Mouse (Mus musculus) cerebellum, adult 11-12 months (tissue): ENCODE data around the gene Siah3.
A peak's percentile ranks its signal among the peaks of the same experiment; 100 is the strongest.

Experiments
- DNase-seq: peaks from one replicate; pipeline ENCODE4 v3.0.0; 2022

Siah3 gene

DNA sequence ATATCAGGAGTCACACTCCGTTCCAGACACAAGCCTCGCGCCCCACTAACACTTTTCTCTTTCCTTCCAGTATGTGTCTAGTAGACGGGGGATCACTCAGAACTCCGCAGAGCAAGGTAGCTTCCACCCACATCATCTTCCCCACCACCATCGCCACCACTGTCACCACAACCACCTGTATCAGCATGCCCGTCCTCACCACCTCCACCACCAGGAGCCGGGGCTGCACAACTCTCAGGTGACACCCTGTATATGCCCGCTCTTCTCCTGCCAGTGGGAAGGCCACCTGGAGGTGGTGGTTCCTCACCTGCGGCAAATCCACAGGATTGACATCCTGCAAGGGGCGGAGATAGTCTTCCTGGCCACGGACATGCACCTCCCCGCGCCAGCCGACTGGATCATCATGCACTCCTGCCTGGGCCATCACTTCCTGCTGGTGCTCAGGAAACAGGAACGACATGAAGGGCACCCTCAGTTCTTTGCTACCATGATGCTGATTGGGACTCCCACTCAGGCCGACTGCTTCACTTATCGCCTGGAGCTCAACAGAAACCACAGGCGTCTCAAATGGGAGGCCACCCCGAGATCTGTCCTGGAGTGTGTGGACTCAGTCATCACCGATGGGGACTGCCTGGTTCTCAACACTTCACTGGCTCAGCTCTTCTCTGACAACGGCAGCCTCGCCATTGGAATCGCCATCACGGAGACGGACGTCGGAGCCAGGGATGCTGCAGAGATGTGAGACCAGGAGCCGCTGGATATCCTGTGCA lies 69.8 kb downstream of the Siah3 start:
- DNase-seq, result peak; percentile 12

DNA sequence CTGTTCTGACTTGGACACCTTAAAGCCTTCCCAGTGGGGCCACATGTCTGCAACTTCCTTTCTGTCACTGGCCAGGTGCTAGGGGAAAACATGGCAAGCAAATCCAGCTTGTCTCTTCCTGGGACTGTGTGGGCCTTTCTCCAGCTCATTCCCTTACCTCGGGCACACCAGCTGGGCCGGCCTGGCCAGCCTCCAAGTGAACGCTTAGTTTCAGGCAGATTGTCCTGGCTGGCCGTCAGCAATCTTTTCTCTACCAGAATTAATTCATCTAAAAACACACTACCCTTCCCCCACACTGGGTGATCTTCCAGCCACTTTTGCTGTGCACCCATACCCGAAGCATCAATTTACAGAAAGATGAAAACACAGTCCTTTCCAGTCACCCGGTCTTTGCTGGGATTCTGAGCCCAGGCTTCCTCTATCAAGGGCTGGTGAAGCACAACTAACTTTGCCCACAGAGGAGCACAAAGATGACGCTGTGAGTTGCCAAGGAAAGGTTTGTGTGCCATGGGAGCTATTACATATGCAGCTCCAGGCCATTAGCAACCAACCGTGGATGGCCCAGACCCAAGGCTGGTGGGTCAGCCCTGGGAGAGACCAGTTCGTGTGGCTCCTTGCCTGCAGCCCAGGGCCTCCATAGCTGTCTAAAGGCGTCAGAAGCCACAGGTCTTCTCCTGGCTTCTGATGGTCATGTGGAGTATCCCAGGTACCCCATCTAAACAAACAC lies 71.8 kb downstream of the Siah3 start:
- peak; percentile 91 for DNase-seq

DNA sequence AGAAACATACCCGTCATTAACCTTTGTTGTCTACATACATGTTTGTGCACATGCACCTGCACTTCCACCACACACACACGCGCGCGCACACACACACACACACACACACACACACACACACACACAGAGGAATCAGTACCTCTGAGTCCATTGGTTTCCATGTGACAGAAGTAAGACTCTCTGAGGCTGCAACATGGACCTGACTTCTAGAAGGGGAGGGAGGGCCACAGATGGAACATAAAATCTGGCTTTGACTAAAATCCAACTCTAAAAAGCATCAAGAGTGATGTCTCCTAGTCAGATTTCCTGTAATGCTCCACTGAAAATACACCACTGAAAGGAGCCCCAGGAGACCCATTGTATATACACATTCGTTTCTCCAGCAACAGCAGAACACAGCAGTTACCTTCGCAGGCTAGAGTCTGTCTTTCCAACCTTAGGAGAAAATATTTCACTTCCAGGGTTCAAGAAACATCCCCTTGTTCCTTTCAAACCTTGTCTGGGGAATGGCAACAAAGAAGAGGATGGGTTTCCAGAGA lies 75.1 kb downstream of the Siah3 start:
- DNase-seq, result no peak

DNA sequence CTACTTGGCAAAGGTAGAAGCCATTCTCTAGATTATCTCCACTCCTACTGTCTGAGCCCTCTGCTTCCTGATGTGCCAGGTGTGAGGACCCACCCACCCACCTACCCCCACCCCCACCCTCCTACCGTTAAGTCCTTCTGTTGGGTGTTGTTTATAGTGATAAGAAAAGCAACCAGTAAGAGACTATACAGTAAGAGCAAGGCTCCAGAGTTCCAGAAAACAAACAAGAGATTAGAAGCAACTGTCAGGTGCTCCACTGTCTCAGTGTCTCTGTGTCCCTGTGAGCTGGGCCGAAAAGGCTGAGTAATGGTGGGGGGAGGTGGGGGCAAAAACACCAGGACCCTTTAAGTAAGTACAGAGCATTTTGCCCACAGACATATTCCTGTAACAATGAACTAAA lies 83.4 kb downstream of the Siah3 start:
- DNase-seq, result no peak

DNA sequence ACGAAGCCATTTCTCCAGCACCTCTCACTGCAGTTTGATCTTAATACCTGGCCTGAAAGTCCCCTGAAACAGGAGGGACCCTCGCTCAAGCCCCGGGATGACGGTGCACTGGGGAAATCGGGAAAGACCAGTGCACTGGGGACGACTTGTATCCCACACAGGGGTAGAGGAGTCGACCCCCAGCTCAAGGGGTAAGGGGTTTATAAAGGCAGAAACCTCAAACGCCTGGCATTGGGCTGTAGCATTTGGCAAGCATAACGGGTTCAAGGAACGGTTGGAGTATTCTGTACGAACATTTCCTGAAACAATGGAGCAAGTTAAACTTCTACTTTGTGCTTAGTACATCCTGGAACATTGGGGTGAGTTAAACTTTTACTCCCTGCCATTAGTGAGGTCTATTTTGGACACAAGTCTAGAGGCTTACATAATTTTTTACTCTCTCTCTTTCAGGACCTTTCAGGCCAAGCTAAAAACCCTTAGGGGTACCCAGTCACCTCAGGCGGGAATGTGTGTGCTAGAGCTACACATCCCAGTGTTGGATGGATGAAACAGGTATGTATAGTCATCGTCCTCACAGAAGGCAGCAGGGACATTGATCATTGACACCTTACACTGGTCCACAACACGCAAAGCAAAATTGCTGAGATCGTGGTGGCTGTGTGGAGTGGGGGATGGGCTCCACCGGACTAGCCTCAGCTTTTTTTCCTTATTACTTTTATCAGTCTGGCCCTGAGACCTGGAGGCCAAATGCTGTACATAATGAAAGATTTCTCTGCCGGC lies 84.6 kb downstream of the Siah3 start:
- no peak for DNase-seq

DNA sequence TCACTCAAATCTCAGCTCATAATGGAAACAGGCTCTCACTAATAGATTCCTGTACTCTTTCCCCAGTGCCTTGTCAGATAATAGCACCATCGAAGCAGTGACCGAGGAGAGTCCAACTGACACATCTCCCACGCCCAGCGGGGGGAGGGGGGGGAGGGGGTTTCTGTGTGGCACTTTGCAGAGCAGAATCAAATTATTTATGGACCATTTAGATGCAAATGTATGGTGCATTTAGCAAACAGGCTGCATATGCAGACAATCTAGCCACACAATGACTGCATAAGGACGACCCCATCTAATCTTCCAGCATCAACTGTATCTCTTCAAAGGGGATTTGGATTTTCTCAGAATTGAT lies 85.2 kb downstream of the Siah3 start:
- no peak for DNase-seq

DNA sequence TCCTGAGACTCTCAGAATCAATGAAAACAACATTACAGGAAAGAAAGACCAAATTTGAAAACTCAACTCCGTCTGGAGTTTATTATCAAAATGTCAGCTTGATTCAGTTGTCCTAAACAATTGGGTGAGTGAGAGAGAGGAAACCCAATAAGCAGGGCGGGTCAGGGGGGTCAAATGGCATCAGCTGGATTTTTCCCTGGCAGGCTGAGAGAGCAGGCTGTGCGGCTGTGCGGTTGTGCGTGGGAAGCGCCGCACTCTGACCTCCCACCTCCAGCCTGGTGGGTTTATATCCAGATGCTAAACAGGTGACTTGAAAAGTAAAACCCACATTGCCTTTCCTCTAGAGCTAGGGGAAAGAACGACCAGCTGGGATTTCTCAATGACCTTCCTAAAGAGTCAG lies 85.9 kb downstream of the Siah3 start:
- no peak for DNase-seq

DNA sequence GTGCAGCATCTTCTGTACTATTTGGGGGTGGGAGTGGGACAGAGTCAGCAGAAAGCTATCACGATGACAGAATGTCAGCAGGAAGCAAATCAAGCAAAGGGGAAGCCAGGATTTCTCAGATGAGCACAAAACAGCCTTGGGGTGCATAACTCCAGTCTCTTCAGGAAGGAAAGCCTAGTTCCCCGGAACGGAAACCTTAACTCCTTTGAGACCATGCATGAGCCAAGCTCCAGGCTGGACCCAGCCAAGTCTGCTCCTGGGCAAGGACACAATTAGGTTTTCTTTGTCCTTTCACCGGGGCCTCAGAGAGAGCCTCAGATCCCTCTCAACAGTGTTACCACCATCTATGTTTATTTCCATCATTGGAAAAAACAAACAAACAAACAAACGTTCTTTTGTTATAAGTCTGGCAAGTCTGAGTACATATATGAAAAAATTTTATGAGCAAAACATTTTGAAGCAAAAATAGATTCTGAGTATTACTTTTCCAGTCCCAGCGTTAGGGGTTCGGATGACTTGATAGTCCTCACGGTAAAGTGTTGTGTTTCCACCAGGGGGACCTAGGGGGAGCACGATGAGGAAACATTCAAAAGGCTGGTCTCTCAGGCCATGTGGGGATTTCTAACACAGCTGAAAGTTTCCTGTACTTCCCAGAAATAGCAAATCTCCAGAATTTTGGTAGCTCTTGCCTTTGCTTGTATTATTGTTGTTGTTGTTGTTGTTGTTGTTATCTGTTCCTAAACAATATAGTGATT lies 106.0 kb downstream of the Siah3 start:
- DNase-seq, result no peak

DNA sequence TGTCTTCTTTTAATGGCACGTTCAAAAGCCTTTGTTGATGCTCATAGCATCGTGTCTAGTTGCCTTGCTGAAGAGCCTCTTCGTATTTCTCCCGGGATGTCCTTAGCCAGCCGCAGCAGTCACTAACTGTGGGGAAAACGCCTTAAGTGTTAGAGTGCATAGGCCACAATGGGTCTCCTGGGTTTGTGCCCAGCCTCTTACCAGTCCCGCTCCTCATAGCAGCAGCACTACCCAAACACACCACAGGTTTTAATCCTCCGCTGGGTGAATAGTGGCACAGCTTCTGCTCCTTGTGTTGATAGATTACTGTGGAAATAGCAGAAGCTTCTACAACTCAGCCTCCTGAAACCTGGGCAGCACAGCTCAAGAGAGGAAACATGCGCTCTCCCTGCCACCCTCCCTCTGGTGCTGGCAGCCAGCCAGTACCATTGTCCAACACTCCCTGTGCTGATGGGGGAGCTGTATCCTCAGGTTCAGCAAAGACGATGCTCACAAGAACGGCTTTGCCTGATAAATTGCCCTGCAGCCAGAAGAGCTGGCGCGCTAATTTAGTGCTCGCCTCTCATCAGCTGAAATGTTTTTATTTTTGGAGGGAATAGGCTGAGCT lies 109.9 kb downstream of the Siah3 start:
- DNase-seq, result peak; percentile 93

DNA sequence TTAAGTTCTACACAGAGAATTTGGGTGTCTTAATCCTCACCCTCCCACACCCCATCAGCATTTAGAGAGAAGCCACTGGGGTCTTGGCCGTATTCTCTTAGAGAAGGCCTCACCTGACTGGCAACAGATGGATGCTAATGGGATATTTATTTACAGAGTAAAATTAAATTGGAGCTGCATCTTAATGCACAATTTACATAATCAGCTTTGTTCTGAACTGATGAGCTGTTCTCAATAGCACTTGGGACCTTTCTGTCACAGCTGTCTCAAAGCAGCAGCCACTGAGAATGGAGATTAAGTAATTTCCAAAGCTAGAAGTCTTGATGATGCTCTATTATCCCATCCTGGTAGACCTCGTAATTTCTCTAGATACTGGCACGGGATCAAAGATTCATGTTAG lies 110.5 kb downstream of the Siah3 start:
- DNase-seq, result no peak

DNA sequence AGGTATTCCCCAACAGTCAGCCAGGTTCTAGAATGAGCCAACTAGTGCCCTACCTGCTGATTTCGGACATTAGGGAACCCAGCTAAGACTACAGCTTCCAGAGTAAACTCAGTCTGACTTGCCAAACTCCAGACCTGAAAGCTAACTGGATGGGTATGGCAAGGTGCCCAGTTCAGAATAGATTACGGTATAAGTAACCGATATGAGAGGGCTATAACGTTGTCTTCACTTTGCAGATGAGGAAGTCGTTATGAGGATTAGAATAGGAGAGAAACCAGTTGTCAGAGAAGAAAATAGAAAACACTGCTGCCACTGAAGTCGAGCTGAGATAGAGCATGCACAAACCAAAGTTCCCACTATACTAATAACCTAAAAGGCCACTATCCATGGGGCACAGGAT lies 123.2 kb downstream of the Siah3 start:
- DNase-seq, result no peak
